Comparison of ENCODE assay signal across 8 mouse cellular contexts in genomic region chr12:44547721-44548369, GRCm38 (mm10).
DNase-seq lines count a peak whose midpoint lies in the region; ATAC-seq lines count a peak whose summit lies in the region.

No protein-coding gene starts in this region.

- H3K27ac ChIP-seq in liver, embryonic 13.5 days = no peak overlapping the region
- no peak overlapping the region for H3K27ac ChIP-seq in neural tube, embryonic 12.5 days

- peak; percentile 61 for DNase-seq in A20 (ENCODE audit: low read depth, low spot score)
- peak; percentile 82 for DNase-seq in ZHBTc4 (ENCODE audit: low read depth, low spot score)
- peak; percentile 85 to 97 for DNase-seq in cerebellum, postnatal 36 days
- DNase-seq in gastrocnemius, postnatal 10 days = peak; percentile 78
- DNase-seq in kidney, postnatal 10 days = peak; percentile 89
- DNase-seq in liver, embryonic 13.5 days = peak; percentile 5
- peak; percentile 32 for DNase-seq in thymus, postnatal 14 days

- no peaks in the 10 kb centered on the region for H3K9me3 ChIP-seq in liver, embryonic 13.5 days (replicated peaks)
- H3K9me3 ChIP-seq in neural tube, embryonic 12.5 days = no peaks in the 10 kb centered on the region

- no peaks in the 10 kb centered on the region for H3K27me3 ChIP-seq in liver, embryonic 13.5 days
- no peaks in the 10 kb centered on the region for H3K27me3 ChIP-seq in neural tube, embryonic 12.5 days (replicated peaks)

- H3K4me3 ChIP-seq in liver, embryonic 13.5 days (replicated peaks) = no peak overlapping the region
- H3K4me3 ChIP-seq in neural tube, embryonic 12.5 days = no peak overlapping the region

- 44% methylated on average over 8 of the region's 8 CpGs for WGBS in liver, embryonic 13.5 days (ENCODE audit: insufficient replicate concordance)
- 49% methylated on average over 8 of the region's 8 CpGs for WGBS in neural tube, embryonic 12.5 days

- no peak overlapping the region for H3K9ac ChIP-seq in liver, embryonic 13.5 days
- H3K9ac ChIP-seq in neural tube, embryonic 12.5 days = no peak overlapping the region

- H3K4me1 ChIP-seq in liver, embryonic 13.5 days (replicated peaks) = no peaks in the 10 kb centered on the region
- H3K4me1 ChIP-seq in neural tube, embryonic 12.5 days = no peaks in the 10 kb centered on the region

- no peak overlapping the region for H3K4me2 ChIP-seq in liver, embryonic 13.5 days
- no peak overlapping the region for H3K4me2 ChIP-seq in neural tube, embryonic 12.5 days (replicated peaks)

- H3K36me3 ChIP-seq in liver, embryonic 13.5 days = no peaks in the 10 kb centered on the region
- H3K36me3 ChIP-seq in neural tube, embryonic 12.5 days = peaks cover 2% of the 10 kb centered on the region; the same call in 1 of the 2 replicates

- ATAC-seq in liver, embryonic 13.5 days (ENCODE audit: low read depth) = no peak
- 0 out of 2 replicates have a peak, but pooled peaks have one; percentile 46 for ATAC-seq in neural tube, embryonic 12.5 days (ENCODE audit: low FRiP score, low read depth)

Comparison
In these comparisons a context has a peak if more than half of its experiments do, and no peak if none do; other contexts are left out.
1. DNase-seq: peak in every context shown above with its lines; median percentile 91 in cerebellum, postnatal 36 days; 89 in kidney, postnatal 10 days; 82 in ZHBTc4; 78 in gastrocnemius, postnatal 10 days; 61 in A20; 32 in thymus, postnatal 14 days; 5 in liver, embryonic 13.5 days.